Mouse (Mus musculus) midbrain, embryonic 15.5 days (tissue): ENCODE results near the gene Cmtm4. TPM values are rescaled to one million over a fixed set of nuclear protein-coding genes. Genes with fewer than 3 reads are reported as not detected.
"Not testable (repeated sequence)": the region's sequence is repeated elsewhere in the genome, so short reads cannot be mapped to it uniquely, and the experiment has no call there.

ENCODE experiments used
- ATAC-seq: fragments of 200-750 bp; cut with Nextera tagmentation; replicated peaks from 2 replicates; pipeline ENCODE4 v1.8.0; 2017; ENCODE audit warnings: moderate TSS enrichment
- H3K27ac ChIP-seq: fragments of 300-500 bp; sonication (generic); 2 replicates; pipeline ENCODE4 v1.5.1; 2015; ENCODE audit warnings: mild to moderate bottlenecking, inconsistent platforms
- H3K27me3 ChIP-seq: fragments of 300-500 bp; sonication (generic); replicated peaks from 2 replicates; pipeline ENCODE4 v1.6.1; 2015; ENCODE audit warnings: inconsistent platforms
- H3K36me3 ChIP-seq: fragments of 300-500 bp; sonication (generic); replicated peaks from 2 replicates; pipeline ENCODE4 v1.6.1; 2015; ENCODE audit warnings: inconsistent platforms
- H3K4me1 ChIP-seq: fragments of 300-500 bp; sonication (generic); 2 replicates; pipeline ENCODE4 v1.6.1; 2015; ENCODE audit warnings: inconsistent platforms
- H3K4me2 ChIP-seq: fragments of 300-500 bp; sonication (generic); 2 replicates; pipeline ENCODE4 v1.6.1; 2015; ENCODE audit warnings: inconsistent platforms, mild to moderate bottlenecking, moderate library complexity
- H3K4me3 ChIP-seq: fragments of 300-500 bp; sonication (generic); 2 replicates; pipeline ENCODE4 v1.5.1; 2015; ENCODE audit warnings: mild to moderate bottlenecking, inconsistent platforms
- H3K9ac ChIP-seq: fragments of 300-500 bp; sonication (generic); 2 replicates; pipeline ENCODE4 v1.6.1; 2015; ENCODE audit warnings: mild to moderate bottlenecking, inconsistent platforms
- H3K9me3 ChIP-seq: fragments of 300-500 bp; sonication (generic); 2 replicates; pipeline ENCODE4 v1.6.1; 2016; ENCODE audit warnings: inconsistent platforms
- WGBS: fragments of 180-500 bp; shearing (Covaris S2); methylation state at CpG from one replicate; pipeline ENCODE4 v1.1.7; 2015; ENCODE audit warnings: mixed read lengths; 5-methylcytosine and 5-hydroxymethylcytosine counted together
- polyA plus RNA-seq: library from polyadenylated mRNA; unstranded; fragments of >200 nt; fragmentation: Nextera tagmentation; extraction: Ambion mirVana; gene quantifications from 2 replicates; pipeline ENCODE4 v1.2.1, GENCODE M21; 2015

The Cmtm4 gene
- polyA plus RNA-seq, 1 experiment from 2014 or later, result 2.6 TPM

DNA sequence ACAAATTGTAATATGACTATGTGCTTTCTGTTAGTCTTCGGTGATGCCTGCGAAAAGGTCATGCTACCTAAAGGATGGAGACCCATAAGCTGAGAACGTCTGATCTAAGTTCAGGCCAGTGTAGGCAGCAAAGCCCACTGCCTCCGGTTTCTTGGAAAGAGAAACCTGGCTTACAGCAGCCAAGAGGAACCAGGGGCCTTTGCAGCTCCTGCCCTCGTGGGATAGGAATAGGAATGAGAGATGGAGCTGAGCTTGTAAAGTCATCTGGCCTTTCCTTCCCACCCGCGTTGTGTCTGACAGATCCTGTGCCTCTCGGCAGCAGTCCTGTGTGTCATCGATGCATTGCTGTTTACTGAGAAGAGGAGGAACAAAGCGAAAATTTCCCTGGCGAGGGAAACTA, 74.3 kb downstream of the Cmtm4 start, which contains the start of gene Gm11020:
Gm11020 (plus strand) TSS at position 301 of the 400 bp plus-strand sequence.
- not testable (repeated sequence) for H3K4me1 ChIP-seq, H3K36me3 ChIP-seq, H3K4me3 ChIP-seq, H3K4me2 ChIP-seq, H3K9me3 ChIP-seq, H3K27ac ChIP-seq, ATAC-seq, H3K9ac ChIP-seq, H3K27me3 ChIP-seq
- 89% methylated on average over 11 of the region's 11 CpGs for WGBS

DNA sequence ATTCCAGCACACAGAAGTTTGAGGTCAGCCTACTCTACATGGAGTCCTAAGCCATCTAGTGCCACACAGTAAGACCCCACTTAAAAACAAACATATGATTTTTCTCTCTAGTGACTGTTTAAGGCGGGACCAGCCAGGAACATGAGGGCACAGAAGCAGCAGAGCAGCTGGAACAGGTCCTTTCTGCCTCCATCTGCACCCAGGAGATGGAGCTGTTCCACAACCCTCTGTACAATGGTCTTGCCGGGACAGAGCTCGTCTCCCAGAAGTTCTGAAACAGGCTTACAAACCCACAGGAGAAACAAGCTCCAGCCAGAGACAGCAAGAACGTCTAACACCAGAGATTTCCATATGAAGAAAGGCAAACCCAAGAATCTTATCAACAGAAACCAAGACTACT, 82.3 kb downstream of the Cmtm4 start:
- H3K4me3 ChIP-seq, result no peak overlapping the region
- H3K27ac ChIP-seq, result no peak overlapping the region
- no peaks in the 10 kb centered on the region for H3K27me3 ChIP-seq
- no peak overlapping the region for H3K4me2 ChIP-seq
- no peaks in the 10 kb centered on the region for H3K9me3 ChIP-seq
- no peak overlapping the region for H3K9ac ChIP-seq
- no peaks in the 10 kb centered on the region for H3K4me1 ChIP-seq
- H3K36me3 ChIP-seq, result no peaks in the 10 kb centered on the region
- ATAC-seq, result no peak
- 75% methylated on average over 4 of the region's 4 CpGs for WGBS

DNA sequence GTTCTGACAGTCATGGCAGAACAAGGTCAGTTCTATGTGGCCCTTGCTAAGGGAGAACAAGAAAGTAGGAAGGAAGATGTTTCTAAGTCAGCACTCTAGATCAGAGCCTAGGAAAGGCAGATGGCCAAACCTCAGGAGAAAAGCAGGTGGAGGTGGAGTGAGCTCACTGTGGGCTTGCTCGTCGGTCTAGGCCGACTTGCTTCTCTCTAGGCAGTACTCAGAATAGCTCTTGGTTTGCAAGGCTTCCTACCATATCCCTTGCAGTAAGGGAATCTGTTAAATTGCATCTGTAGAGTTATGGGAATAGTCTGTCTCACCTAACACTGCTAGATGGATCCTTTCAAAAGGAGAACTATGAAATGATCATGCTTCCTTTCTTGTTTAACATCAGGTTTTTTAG, 83.6 kb downstream of the Cmtm4 start:
- H3K4me2 ChIP-seq, ATAC-seq, H3K9ac ChIP-seq, H3K27ac ChIP-seq, H3K9me3 ChIP-seq, H3K36me3 ChIP-seq, H3K4me3 ChIP-seq, H3K4me1 ChIP-seq, H3K27me3 ChIP-seq: not testable (repeated sequence)
- 95% methylated on average over 3 of the region's 3 CpGs for WGBS

DNA sequence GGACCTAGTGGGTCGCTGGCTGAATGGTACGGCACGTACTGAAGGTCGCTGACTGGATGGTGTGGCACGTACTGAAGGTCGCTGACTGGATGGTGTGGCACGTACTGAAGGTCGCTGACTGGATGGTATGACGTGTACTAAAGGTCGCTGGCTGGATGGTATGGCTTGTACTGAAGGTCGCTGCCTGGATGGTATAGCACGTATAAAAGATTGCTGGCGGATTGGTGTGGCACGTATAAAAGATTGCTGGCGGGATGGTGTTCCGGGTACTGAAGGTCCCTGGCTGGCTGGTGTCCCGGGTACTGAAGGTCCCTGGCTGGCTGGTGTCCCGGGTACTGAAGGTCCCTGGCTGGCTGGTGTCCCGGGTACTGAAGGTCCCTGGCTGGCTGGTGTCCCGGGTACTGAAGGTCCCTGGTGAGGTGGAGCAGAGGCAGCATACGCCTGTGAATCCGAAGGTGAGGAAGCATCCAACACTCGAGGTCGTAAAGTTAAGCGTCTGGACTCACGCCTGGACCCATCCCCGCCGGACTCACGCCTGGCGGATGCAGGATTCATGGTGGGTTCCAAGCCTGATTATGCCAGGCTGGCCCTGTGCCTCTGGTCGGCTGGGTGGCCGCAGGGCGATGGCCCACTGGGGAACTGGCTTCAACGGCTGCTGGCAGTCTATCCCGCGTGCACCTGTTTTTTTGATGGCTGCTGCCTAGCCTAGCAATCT, 86.0 kb downstream of the Cmtm4 start, which contains the start of the genes Gm45711 and Cmtm1:
Gm45711 (minus strand) TSS at position 641 of the 715 bp plus-strand sequence.
Cmtm1 (minus strand) TSS at position 705 of the 715 bp plus-strand sequence.
- not testable (repeated sequence) for H3K4me1 ChIP-seq, ATAC-seq, H3K9me3 ChIP-seq, H3K4me2 ChIP-seq, H3K9ac ChIP-seq, H3K27me3 ChIP-seq, H3K27ac ChIP-seq, H3K36me3 ChIP-seq, H3K4me3 ChIP-seq
- WGBS, result 93% methylated on average over 36 of the region's 36 CpGs

DNA sequence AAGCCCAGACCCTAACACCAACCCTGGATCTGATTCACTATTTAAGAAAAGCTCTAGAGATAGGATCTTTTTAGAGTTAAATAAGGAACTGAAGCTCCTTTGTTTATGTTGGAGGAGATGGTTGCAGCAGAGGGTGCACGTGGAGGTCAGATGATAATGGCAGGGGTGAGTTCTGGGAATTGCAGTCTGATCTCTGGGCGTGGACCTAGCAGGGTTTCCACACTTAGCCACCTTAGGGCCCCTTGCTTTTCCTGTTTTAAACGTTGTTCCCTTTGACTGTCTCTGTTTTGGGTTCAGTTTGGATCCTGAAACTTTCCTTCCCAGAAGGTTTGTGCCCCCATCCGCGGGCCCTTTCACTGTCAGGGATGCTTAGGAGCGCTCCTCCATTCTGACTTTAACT, 87.3 kb downstream of the Cmtm4 start:
- H3K36me3 ChIP-seq, H3K4me3 ChIP-seq, H3K27ac ChIP-seq, H3K9me3 ChIP-seq, H3K27me3 ChIP-seq, ATAC-seq, H3K9ac ChIP-seq, H3K4me1 ChIP-seq, H3K4me2 ChIP-seq: not testable (repeated sequence)
- 66% methylated on average over 6 of the region's 6 CpGs for WGBS

DNA sequence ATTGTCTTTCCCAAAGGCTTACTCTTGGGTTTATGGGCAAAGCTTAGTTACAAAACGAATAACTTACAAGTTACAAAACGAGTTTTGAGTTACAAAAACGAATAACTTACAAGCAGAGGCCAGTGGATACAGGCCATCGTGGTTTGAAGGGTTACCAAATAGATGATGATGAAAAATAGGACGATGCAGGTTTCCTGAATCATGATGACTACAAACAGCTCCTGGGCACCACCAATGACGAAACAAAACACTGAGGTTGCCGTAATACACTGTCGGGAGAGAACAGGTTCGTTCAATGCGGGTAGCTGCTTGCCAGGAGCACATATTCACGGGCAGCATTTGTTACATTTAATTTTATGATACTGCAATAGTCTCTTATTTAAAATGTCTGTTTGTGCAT, 90.6 kb downstream of the Cmtm4 start:
- Histone ChIP-seq H3K9ac (no peak overlapping the region), H3K4me2 (no peak overlapping the region), H3K36me3 (no peaks in the 10 kb centered on the region), H3K4me1 (peaks cover 9% of the 10 kb centered on the region; the same call in 1 of the 2 replicates), H3K27ac (no peak overlapping the region), H3K27me3 (no peaks in the 10 kb centered on the region), H3K9me3 (no peaks in the 10 kb centered on the region), H3K4me3 (no peak overlapping the region)
- 89% methylated on average over 11 of the region's 11 CpGs for WGBS
- ATAC-seq, result no peak

DNA sequence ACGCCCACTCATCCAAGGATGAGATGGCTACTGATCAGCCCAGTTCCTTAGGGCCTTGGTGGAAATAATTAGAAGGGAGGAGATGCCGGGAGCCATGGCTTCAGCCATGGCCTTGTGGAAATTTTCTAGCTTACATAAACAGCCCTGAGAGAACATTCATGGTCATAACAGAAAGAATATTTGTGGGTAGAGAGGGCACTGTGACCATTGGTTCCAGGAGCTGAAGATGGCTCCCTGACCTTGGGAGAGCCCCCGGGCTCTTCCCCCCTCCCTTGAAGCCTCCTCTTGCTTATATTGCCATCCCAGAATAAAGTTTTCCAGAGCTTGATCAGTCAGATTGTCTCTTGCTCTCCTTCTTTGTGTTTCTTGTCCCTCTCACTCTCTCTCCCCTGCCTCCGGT, 93.1 kb downstream of the Cmtm4 start:
- not testable (repeated sequence) for H3K9me3 ChIP-seq, H3K36me3 ChIP-seq, H3K4me1 ChIP-seq, H3K9ac ChIP-seq, H3K4me2 ChIP-seq, H3K27ac ChIP-seq, H3K27me3 ChIP-seq, ATAC-seq, H3K4me3 ChIP-seq
- WGBS, result 94% methylated on average over 4 of the region's 4 CpGs

DNA sequence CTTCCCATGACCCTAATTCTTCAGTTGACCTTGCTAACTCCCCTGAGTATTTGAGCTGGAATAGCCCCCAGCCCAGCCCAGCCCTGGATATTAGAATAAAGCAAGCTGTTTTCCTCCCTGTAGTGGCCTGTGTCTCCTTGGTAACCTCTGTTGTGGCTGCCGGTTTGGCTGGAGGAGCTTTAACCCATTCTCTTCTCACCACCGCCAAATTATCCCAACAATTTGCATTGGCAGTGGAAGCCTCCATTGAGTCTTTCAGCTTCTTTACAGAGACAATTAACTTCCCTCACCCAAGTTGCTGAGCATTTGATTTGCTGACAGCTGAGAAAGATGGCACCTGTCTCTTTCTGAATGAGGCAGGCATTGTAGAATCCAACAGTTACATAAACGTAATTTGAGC, 94.0 kb downstream of the Cmtm4 start:
- not testable (repeated sequence) for H3K27ac ChIP-seq, H3K9me3 ChIP-seq, H3K27me3 ChIP-seq, H3K36me3 ChIP-seq, H3K4me1 ChIP-seq, H3K4me2 ChIP-seq, H3K4me3 ChIP-seq, H3K9ac ChIP-seq
- ATAC-seq, result 0 out of 2 replicates have a peak, but pooled peaks have one; percentile 72
- WGBS, result 2% methylated on average over 3 of the region's 3 CpGs

Other genes starting within 250 kb of the Cmtm4 start
- 6.4 and 6.6 TPM in 2 replicates for gene Bean1, start 225.4 kb downstream of the Cmtm4 start, polyA plus RNA-seq
- gene Tk2, start 147.2 kb downstream of the Cmtm4 start, polyA plus RNA-seq, result 53.9 and 54.0 TPM in 2 replicates
- gene Cklf, start 144.9 kb downstream of the Cmtm4 start, polyA plus RNA-seq, result 29.2 and 32.3 TPM in 2 replicates
- gene Cmtm2a, start 102.6 kb downstream of the Cmtm4 start, polyA plus RNA-seq, result not detected in 2 replicates
- gene Gm45711, start 85.7 kb downstream of the Cmtm4 start, polyA plus RNA-seq, result not detected in 2 replicates
- gene Cmtm1, start 85.7 kb downstream of the Cmtm4 start, polyA plus RNA-seq, result not detected in 2 replicates
- gene Gm11020, start 74.2 kb downstream of the Cmtm4 start, polyA plus RNA-seq, result not detected in 2 replicates
- not detected in 2 replicates for gene Cmtm2b, start 73.6 kb downstream of the Cmtm4 start, polyA plus RNA-seq
- gene Cmtm3, start 56.4 kb downstream of the Cmtm4 start, polyA plus RNA-seq, result 33.2 and 37.2 TPM in 2 replicates
- 112 and 123 TPM in 2 replicates for gene Dync1li2, start 47.2 kb upstream of the Cmtm4 start, polyA plus RNA-seq
- gene Terb1, start 114.1 kb upstream of the Cmtm4 start, polyA plus RNA-seq, result 0.67 and 0.74 TPM in 2 replicates
- 99.2 and 101 TPM in 2 replicates for gene Nae1, start 138.8 kb upstream of the Cmtm4 start, polyA plus RNA-seq
- 3.2 and 4.2 TPM in 2 replicates for gene Car7, start 138.9 kb upstream of the Cmtm4 start, polyA plus RNA-seq
- gene Pdp2, start 195.6 kb upstream of the Cmtm4 start, polyA plus RNA-seq, result 20.0 and 20.9 TPM in 2 replicates
- not detected in 2 replicates for gene Cdh16, start 228.6 kb upstream of the Cmtm4 start, polyA plus RNA-seq
- gene Rrad, start 235.5 kb upstream of the Cmtm4 start, polyA plus RNA-seq, result 4.0 and 5.1 TPM in 2 replicates
- 132 and 140 TPM in 2 replicates for gene Ciao2b, start 246.2 kb upstream of the Cmtm4 start, polyA plus RNA-seq